Mouse (Mus musculus) gastrocnemius, adult 2 months (tissue): ENCODE data around the gene Fam193b. TPM values are rescaled to one million over a fixed set of nuclear protein-coding genes. Genes with fewer than 3 reads are reported as not detected.
A peak's percentile ranks its signal among the peaks of the same experiment; 100 is the strongest.

ENCODE experiments used
- DNase-seq: peaks from one replicate; pipeline ENCODE4 v3.0.0; 2022
- H3K27ac ChIP-seq: fragments of 200-600 bp; 2 replicates; pipeline ENCODE4 v1.8.1; 2022; ENCODE audit warnings: mild to moderate bottlenecking
- H3K4me3 ChIP-seq: fragments of 200-600 bp; 2 replicates; pipeline ENCODE4 v1.8.1; 2022; ENCODE audit warnings: mild to moderate bottlenecking, moderate library complexity
- CTCF ChIP-seq: fragments of 200-600 bp; IDR thresholded peaks from 2 replicates; pipeline ENCODE4 v1.8.1; 2022; ENCODE audit warnings: antibody characterized with exemption, mild to moderate bottlenecking, moderate library complexity
- intact Hi-C: fragments of 180-260 bp; cut with DNase I; formaldehyde crosslinking; loops from one replicate; pipeline ENCODE4 v1.15.1; 2025
- total RNA-seq, 2 experiments: library from RNA; stranded (reverse); gene quantifications; 2 replicates each; pipeline ENCODE4 v1.2.3; 2021

Fam193b gene
- total RNA-seq, 2 experiments from 2014 or later = 14.4 to 16.6 TPM

DNA sequence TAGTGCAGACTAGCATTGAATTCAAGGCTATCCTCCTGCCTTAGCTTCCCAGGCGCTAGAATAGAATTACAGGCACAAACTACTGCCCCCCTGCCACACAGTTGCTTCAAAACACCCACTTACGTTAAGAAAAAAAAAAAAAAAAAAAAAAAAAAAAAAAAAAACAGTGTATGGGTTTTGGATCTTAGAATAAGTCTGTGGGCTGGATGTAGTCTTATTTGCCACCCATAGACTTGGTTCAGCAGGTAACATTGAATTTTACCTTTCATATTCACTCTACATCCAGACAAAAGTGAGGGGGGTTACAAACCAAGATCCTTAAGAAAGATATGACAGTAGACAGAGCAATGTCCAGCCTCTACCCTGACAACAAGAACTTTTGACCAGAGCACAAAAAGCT lies 3.0 kb downstream of the Fam193b start:
- TF ChIP-seq CTCF = no peak
- no peak for DNase-seq
- intact Hi-C loops = no loop called here
- Histone ChIP-seq H3K27ac (no peak overlapping the region), H3K4me3 (no peak overlapping the region)

DNA sequence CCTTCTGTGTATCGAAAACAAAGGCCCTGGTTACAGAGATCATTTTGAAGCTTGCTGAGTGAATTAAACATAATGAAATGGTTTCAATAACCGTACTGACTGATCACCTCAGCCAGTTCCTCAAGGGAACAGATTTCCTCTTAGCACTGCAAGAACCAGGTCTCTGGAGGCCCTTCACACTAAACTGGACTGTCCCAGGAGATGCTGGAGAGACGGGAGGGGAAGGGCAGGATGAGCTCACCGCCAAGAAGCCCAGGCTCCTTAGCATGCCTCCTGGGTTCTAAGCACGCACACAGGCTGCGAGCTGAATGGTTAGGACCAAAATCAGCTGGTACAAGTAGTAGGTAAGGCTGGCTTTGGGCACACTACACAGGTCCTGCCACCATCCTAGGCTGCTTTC lies 3.9 kb downstream of the Fam193b start:
- no peak for DNase-seq
- TF ChIP-seq CTCF = no peak
- 0 out of 2 replicates have a peak overlapping the region, but pooled peaks have one; percentile 20 for H3K27ac ChIP-seq
- intact Hi-C loops = no loop called here
- H3K4me3 ChIP-seq = no peak overlapping the region

DNA sequence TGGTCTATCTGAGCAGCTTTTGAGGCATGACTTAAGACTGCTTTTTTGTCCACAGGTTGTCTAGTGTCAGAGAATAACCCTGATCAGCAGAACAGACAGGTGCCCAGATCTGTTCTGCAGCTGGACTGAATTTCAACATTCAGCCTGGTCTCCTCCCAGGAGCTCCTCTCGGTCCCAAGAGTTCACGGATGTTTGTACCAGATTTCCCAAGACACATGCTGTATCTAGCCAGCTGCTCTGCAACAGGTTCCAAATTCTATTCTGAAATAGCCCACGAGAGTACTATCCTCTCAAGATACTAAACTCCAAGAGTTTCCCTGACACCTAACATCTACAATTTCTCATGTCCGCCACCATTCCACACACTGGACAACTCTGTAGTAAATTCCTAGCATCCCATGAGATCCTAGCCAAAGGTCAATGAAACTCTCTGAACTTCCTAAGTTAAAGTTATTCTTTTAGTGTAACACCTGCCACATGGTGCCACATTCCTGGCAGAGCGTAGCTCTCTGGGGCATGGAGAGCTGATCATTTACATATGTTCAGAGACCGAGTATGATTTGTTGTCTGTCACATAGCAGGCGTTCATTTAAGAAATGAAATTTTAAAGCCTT lies 7.5 kb downstream of the Fam193b start:
- peak overlapping the region; percentile 72 for H3K27ac ChIP-seq
- no peak for TF ChIP-seq CTCF
- peak; percentile 67 for DNase-seq
- intact Hi-C loops = no loop called here
- H3K4me3 ChIP-seq = no peak overlapping the region

DNA sequence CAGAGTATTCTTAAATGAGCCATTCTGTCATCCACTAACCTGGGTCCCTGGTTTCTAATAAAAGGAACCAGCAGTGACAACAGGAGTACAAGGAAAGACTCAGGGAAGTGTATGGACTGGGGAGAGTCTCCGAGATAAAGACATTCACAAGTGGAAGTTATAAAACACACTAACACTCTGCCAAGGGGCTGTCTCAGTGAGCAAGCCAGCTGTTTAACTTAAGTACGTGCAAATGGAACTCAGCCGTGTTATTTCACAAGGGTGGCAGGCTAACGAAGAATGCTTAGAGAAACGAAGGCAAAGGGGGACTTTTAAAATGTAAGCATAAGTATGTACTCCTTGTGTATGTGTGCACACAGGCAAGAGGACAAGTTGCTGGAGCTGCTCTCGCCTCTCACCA lies 13.4 kb downstream of the Fam193b start:
- DNase-seq = no peak
- no peak overlapping the region for H3K4me3 ChIP-seq
- TF ChIP-seq CTCF = no peak

DNA sequence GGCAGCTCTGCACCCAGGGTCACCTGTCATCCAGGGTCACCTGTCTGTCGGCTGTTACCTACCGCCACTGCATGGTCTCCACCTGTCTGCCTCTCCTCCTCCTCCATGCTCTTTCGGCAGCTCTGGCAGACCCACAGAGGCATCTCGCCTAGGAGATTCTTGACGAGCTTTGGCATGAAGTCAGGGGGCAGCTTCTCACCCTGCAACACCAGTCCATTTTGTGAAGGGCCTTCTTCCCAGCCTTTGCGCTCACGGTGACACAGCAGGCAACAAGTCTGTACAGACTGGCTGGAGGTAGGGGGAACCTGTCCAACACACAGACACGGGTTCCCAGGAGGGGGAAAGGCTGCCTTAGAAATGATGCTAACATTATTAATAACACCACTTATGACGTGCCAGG lies 15.0 kb downstream of the Fam193b start:
- no peak for TF ChIP-seq CTCF
- intact Hi-C loops = no loop called here
- DNase-seq = no peak
- H3K4me3 ChIP-seq = no peak overlapping the region
- no peak overlapping the region for H3K27ac ChIP-seq

More for the DNA sequence above, 13.4 kb downstream of the Fam193b start:
- H3K27ac ChIP-seq = no peak overlapping the region
- intact Hi-C loops = no loop called here

DNA sequence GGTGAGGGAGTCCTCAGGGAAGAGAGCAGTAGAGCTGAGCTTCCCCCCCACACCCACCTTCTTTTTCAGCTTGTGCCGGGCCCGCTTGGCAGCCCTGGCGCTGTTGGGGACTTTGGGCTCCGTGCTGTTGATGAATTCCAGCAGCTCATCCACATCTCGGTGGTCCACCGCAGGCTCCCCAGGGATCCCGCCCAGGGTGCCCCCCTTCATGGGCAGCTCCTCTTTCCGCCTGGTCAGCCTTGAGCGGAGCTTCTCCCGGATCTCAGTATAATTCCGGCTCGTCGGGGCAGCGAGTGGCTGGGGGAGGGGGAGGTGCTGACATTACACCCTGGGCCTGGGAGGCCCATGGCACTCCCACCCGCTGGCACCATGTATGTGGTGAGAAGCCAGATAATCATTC lies 21.9 kb downstream of the Fam193b start:
- no peak for DNase-seq
- Histone ChIP-seq H3K4me3 (no peak overlapping the region), H3K27ac (no peak overlapping the region)
- no peak for TF ChIP-seq CTCF
- intact Hi-C loops = no loop called here

DNA sequence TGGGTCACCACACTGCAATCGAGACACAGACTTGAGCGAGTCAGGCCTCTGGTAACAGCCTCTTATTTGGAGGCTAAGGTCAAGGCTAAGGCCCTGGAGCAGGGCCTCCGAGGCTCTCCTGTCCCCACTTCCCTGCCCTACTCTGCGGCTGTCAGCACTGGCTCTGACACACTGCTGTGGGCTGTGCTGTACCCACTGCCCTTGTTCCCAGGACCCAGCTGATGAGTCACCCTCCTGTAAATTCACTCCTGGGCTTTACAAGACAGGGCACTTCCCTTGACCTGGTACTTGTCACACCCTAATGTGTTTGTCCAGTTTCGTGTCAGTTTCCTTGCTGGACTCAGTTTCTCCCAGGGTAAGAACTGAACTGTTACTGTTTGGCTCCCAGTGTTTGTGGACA lies 22.5 kb downstream of the Fam193b start:
- TF ChIP-seq CTCF = no peak
- intact Hi-C loops = no loop called here
- DNase-seq = no peak
- no peak overlapping the region for H3K4me3 ChIP-seq
- H3K27ac ChIP-seq = no peak overlapping the region

DNA sequence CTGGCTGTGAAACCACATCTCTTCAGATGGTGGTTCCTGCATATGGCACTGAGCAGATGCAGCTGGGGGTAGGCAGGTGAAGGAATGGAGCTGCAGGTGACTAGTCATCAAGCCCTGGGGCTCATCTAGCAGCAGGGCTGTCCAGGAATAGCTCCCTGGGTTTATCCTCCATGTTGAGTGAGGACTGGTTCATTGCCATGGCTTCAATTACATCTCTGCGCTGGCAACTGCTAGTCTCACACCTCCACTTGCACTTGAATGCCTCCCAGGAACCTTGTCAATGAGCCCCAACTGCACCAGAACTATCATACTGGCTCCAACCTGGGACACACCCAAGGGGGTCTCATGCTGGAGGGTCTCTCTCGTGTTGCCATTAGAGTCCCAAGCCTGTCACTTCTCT lies 23.0 kb downstream of the Fam193b start:
- no peak overlapping the region for H3K4me3 ChIP-seq
- TF ChIP-seq CTCF = no peak
- 0 out of 2 replicates have a peak overlapping the region, but pooled peaks have one; percentile 28 for H3K27ac ChIP-seq
- intact Hi-C loops = no loop called here
- DNase-seq = peak; percentile 68

DNA sequence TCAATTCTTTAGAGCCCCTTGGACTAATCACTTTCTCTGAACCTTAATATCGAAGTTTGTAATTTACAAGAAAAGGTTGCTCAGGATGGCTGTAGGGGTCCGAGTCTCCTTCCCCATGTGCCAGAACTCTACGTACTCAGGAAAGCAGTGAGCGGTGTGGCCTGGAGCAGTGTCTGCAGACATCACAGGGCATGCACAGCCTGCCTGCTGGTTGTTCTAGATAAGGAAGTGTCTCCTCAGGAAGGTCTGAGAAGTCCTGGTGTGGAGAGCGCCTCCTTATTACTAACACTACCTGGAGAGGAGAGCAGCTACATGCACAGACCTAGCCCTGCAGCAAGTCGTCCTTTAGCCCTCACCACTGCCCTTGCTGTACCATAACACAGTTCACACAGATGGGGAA lies 26.1 kb downstream of the Fam193b start:
- no peak overlapping the region for H3K4me3 ChIP-seq
- DNase-seq = no peak
- intact Hi-C loops = no loop called here
- no peak for TF ChIP-seq CTCF
- no peak overlapping the region for H3K27ac ChIP-seq

DNA sequence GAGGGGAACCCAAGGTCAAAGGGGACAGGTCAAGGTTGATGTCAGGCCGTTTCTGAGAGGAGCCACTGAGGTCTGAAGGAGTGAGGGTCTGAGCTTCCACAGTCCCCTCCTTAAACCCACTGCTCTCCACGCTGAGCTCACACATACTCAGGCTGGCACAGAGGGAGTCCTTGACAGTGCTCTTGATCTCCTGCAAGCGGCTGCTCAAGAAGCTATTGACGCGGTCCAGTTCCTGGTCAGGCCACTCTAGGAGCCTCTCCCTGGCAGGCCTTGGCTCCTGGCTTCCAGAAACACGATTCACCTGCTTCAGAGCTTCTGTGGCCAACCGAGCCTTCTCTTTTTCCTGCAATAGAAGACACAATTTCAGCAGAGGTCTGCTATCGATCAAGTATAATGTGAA lies 27.5 kb downstream of the Fam193b start:
- no peak overlapping the region for H3K27ac ChIP-seq
- no peak overlapping the region for H3K4me3 ChIP-seq
- TF ChIP-seq CTCF = no peak
- intact Hi-C loops = no loop called here
- DNase-seq = no peak

DNA sequence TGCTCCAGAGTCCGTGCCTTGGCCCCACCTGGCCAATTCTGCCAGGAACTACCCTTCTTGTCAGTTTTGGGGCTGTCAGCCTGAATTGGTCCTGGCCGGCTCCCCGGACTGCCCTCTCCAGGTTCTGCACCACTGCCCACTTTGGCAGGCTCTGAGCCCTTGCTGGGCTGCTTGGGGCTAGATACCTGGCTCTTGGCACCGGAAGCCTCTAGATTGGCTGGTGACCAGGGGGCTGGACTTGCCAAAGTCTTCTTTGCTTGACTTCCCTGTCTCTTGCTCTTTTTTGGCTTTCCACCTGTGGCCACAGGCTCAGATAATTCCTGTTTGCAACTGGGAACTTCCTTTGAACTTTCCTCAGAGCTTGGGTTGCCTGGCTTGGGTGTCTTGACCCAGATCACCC lies 28.0 kb downstream of the Fam193b start:
- Histone ChIP-seq H3K4me3 (no peak overlapping the region), H3K27ac (no peak overlapping the region)
- no peak for TF ChIP-seq CTCF
- intact Hi-C loops = no loop called here
- DNase-seq = no peak

DNA sequence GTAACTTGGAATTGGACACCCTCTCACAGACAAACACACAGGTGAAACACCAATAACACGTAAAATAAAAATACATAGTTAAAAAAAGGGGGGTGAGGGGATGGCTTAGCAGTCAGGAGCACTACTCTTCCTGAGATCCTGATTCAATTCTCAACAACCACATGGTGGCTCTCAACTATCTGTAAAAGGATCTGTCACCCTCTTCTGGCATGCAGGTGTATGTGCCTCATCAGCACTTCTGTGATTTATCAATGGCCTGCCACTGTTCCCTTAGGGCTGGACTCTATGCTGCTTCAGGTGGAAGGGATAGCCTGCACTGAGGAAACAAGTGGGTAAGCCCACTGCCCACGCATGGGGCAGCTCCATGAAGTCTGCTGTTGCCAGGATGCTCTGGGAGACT lies 30.0 kb downstream of the Fam193b start:
- H3K27ac ChIP-seq = no peak overlapping the region
- no peak overlapping the region for H3K4me3 ChIP-seq
- TF ChIP-seq CTCF = peak; percentile 73
- no peak for DNase-seq
- intact Hi-C loops = no loop called here

DNA sequence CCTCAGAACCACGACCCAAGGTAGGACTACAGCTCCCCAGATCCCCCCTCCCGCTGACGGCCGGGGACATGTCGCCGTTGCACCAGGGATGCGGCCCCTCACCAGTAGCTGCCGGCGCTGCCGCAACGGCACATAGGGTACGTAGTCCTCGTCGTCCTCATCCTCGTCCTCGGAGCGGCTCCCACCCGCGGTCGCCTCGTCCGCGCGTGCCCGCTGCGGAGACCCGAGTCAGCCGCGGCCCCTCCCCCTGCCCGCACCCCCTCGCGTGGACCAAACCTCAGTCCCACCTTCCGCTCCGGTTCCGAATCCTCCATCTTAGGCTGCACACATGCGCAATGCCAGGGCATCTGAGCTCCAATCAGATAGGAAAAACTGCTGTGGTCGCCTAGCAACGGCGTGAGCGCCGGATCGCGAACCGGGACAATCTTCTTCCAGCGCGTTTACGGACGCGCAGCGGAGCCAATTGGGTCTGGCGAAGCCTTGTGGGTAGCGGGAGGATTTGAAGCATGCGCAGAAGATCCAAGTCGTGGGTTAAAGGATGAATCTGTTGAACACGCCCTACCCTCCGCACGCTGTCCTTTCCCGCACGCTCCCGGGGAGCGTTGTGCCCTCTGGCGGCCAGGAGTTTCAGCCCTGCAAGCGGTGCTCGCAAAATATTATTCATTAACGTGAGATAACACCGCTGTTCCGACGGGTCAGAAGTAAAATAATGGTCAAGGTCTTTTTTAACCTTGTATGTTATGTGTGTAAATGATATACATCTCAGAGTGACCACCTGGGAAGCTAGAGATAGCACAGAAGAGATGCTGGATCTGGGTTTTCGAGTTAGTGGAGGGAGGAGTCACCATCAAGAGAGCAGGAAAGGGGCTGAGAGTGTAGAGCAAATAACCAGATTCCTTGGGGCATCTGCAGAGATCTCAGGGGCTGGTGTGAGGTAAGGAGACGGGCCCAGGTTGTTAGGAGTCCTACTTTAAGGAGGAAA lies 34.4 kb downstream of the Fam193b start, which contains the start of gene Ddx41:
TSS of gene Ddx41 (minus strand) at position 465 of the 982 bp plus-strand sequence.
- intact Hi-C loops = loop anchor here (5.0 kb wide), 1 partner anchor 36 kb away; the partner anchor contains the start of genes Fam193b and Tmed9
- DNase-seq = peak; percentile 98
- TF ChIP-seq CTCF = peak; percentile 94
- Histone ChIP-seq H3K27ac (peak within 1 kb of the TSS; percentile 87), H3K4me3 (peak within 1 kb of the TSS; percentile 95)
